Mouse (Mus musculus): ENCODE results near the gene Fndc3b. TPM values are rescaled to one million over a fixed set of nuclear protein-coding genes. Genes with fewer than 3 reads are reported as not detected.
A peak's percentile ranks its signal among the peaks of the same experiment; 100 is the strongest.

Fndc3b gene
- 35.4 and 39.5 TPM in 2 replicates for polyA plus RNA-seq (2015; fragmentation: Nextera tagmentation; extraction: Ambion mirVana)

GRCm38 (mm10) chr3:27710648-27711428 lies at the start of gene Fndc3b:
Gene Fndc3b (minus strand): TSS chr3:27711307.
- H3K4me1 ChIP-seq, result peaks cover 24% of the 10 kb centered on the region
- H3K4me2 ChIP-seq, result peak within 1 kb of the TSS; percentile 62
- under 1% methylated on average over 84 of the region's 90 CpGs for WGBS
- peak within 1 kb of the TSS; percentile 91 for H3K9ac ChIP-seq
- H3K27ac ChIP-seq, result peak within 1 kb of the TSS; percentile 99
- peak; percentile 87 for ATAC-seq (ENCODE audit: insufficient number of reproducible peaks, low FRiP score, low TSS enrichment, low read depth)
- no peaks in the 10 kb centered on the region for H3K27me3 ChIP-seq
- H3K36me3 ChIP-seq, result no peaks in the 10 kb centered on the region
- peak within 1 kb of the TSS; percentile 92 for H3K4me3 ChIP-seq
- no peaks in the 10 kb centered on the region for H3K9me3 ChIP-seq

DNA sequence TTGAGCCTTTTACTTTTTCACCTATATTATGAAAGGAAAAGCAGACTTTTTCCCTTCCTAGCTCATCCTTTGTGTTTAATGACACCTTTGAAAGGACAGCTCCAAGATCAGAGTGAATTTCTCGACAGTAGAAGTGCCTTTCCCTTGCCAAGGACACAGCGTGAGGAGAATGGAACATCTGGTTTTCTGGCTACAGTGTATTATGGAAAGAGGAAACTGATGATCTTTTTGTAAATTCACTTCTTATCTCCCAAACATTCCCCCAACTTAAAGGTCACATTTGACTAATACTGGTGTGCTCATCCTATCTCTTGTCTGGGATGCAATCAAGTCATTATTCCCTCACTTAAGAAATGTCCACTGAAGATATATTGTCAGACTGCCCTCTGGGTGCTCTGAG lies 49.2 kb upstream of the Fndc3b start:
- Histone ChIP-seq H3K27ac (no peak overlapping the region), H3K27me3 (no peaks in the 10 kb centered on the region), H3K9me3 (no peaks in the 10 kb centered on the region), H3K4me1 (peaks cover 15% of the 10 kb centered on the region), H3K9ac (no peak overlapping the region), H3K4me2 (no peak overlapping the region), H3K4me3 (no peak overlapping the region), H3K36me3 (no peaks in the 10 kb centered on the region)
- no peak for ATAC-seq (ENCODE audit: insufficient number of reproducible peaks, low FRiP score, low TSS enrichment, low read depth)
- WGBS, result 58% methylated on average over 2 of the region's 2 CpGs

DNA sequence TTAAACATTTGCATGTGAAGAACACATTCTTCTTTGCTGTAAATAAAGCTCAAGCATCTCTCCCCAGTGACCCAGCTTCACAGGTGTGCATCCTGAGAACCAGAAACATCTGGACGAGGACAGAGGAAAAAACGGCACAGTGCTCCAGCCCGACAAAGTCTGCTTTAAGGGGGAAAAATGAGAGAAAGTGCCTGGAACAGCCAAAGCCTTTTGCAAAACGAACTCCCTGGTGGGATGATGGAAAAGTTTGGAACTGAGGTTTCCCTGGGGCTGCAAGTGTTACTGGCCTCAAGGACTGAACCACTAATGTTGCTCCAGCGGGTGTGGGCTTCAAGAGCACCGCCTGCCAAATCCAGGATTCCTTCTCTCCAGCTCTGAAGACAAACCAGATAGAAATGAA lies 47.9 kb upstream of the Fndc3b start:
- no peak overlapping the region for H3K4me3 ChIP-seq
- no peaks in the 10 kb centered on the region for H3K27me3 ChIP-seq
- H3K4me2 ChIP-seq, result no peak overlapping the region
- H3K36me3 ChIP-seq, result no peaks in the 10 kb centered on the region
- no peaks in the 10 kb centered on the region for H3K9me3 ChIP-seq
- peak overlapping the region; percentile 75 for H3K27ac ChIP-seq
- no peak overlapping the region for H3K9ac ChIP-seq
- ATAC-seq (ENCODE audit: insufficient number of reproducible peaks, low FRiP score, low TSS enrichment, low read depth), result 0 out of 2 replicates have a peak, but pooled peaks have one; percentile 35
- 14% methylated on average over 6 of the region's 6 CpGs for WGBS
- peaks cover 12% of the 10 kb centered on the region for H3K4me1 ChIP-seq

DNA sequence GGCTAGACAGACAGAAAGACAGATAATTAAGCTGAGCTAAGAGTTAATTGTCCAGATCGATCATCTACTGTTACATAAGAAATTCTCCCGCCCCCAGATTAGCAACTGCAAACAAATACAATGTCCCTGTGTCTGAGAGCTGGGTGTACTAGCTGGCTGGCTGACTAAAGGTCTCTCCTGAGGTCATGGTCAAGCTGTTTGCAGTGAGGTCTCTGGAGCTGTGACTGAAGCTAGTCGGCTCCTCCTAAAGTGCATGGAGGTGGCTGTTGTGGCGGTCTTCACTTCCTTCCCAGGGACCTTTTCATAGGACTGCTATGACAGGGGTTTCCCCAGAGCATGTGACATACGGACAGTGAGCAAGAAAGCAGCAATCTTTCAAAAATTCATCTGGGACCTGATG lies 40.5 kb upstream of the Fndc3b start:
- Histone ChIP-seq H3K4me2 (no peak overlapping the region), H3K36me3 (no peaks in the 10 kb centered on the region), H3K9me3 (no peaks in the 10 kb centered on the region), H3K4me1 (no peaks in the 10 kb centered on the region), H3K27ac (no peak overlapping the region), H3K4me3 (no peak overlapping the region), H3K27me3 (no peaks in the 10 kb centered on the region), H3K9ac (no peak overlapping the region)
- 79% methylated on average over 5 of the region's 5 CpGs for WGBS
- ATAC-seq (ENCODE audit: insufficient number of reproducible peaks, low FRiP score, low TSS enrichment, low read depth), result no peak

GRCm38 (mm10) chr3:27751156-27751555 lies 40.0 kb upstream of the Fndc3b start:
- no peaks in the 10 kb centered on the region for H3K9me3 ChIP-seq
- no peak overlapping the region for H3K9ac ChIP-seq
- no peaks in the 10 kb centered on the region for H3K4me1 ChIP-seq
- H3K4me2 ChIP-seq, result no peak overlapping the region
- 77% methylated on average over 5 of the region's 5 CpGs for WGBS
- no peaks in the 10 kb centered on the region for H3K36me3 ChIP-seq
- H3K27me3 ChIP-seq, result no peaks in the 10 kb centered on the region
- ATAC-seq (ENCODE audit: insufficient number of reproducible peaks, low FRiP score, low TSS enrichment, low read depth), result no peak
- H3K27ac ChIP-seq, result no peak overlapping the region
- no peak overlapping the region for H3K4me3 ChIP-seq

DNA sequence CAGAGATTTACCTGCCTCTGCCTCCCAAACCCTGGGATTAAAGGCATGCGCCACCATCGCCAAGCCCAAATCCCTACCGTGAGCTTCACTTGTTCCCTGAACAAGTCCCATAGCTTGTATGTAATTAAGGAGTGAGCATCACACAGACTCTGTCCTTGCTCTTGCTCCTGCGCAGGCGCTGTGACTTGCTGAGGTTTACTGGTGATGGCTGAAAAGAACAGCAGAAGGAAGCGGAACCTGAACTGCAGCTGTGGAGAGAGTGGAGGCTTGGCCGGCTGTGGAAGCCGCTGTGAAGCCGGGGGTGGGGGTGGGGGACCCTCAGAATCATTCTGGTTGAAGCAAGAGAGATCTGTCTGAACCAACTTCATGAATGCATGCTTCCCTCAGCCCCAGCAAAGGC lies 34.5 kb upstream of the Fndc3b start:
- Histone ChIP-seq H3K9me3 (no peaks in the 10 kb centered on the region), H3K9ac (no peak overlapping the region), H3K27ac (no peak overlapping the region), H3K4me3 (no peak overlapping the region), H3K4me2 (no peak overlapping the region), H3K4me1 (no peaks in the 10 kb centered on the region), H3K27me3 (no peaks in the 10 kb centered on the region), H3K36me3 (no peaks in the 10 kb centered on the region)
- ATAC-seq (ENCODE audit: insufficient number of reproducible peaks, low FRiP score, low TSS enrichment, low read depth), result no peak
- WGBS, result 95% methylated on average over 9 of the region's 9 CpGs

- no peak for ATAC-seq (ENCODE audit: insufficient number of reproducible peaks, low FRiP score, low TSS enrichment, low read depth)
- no peak overlapping the region for H3K4me2 ChIP-seq
- H3K9ac ChIP-seq, result no peak overlapping the region
- H3K9me3 ChIP-seq, result no peaks in the 10 kb centered on the region
- 53% methylated on average over 7 of the region's 7 CpGs for WGBS
- H3K4me1 ChIP-seq, result no peaks in the 10 kb centered on the region
- H3K27me3 ChIP-seq, result no peaks in the 10 kb centered on the region
- H3K36me3 ChIP-seq, result no peaks in the 10 kb centered on the region
- no peak overlapping the region for H3K4me3 ChIP-seq
- H3K27ac ChIP-seq, result no peak overlapping the region
Measured at GRCm38 (mm10) chr3:27744754-27745153, 33.6 kb upstream of the Fndc3b start.

DNA sequence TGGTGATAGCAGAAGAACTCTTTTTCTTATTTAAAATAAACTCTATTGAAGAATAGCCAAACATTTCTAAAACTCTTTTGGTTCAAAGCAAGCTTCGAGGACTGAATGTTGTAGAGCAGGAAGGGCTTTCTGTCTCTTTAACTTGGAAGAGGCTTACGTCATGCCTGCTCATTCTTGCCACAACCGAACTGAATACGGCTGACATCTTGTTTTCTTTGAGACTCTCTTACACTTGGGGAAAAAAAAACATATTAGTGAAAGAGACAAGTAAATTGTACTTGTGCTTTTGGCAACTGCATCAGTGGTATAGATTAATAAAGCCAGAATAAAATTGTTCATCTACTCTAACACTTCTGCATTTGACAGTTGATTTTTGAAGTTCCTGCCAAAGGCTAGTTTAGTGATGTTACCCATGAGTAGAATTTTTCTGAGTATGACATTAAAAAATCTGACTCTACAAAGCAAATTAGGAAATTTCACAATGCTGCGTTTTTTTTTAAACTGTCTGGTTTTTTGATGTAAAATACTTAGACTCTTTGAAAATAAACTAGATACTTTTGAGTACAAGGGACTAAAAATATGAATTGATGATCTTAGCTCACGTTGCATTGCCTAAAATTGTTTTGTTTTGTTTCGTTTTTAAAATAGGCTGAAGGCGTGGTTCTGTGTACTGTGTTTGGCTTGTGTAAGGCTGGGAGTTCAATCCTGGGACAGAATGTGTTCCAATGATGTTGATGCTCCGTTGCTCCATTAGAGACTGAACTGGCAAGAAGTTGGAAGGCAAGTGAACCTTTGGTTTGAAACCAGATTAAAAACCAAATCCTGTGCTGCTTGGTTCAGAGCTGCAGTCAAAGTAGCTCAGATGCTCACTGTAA lies 32.4 kb upstream of the Fndc3b start:
- H3K9ac ChIP-seq, result no peak overlapping the region
- no peak overlapping the region for H3K4me3 ChIP-seq
- no peak for ATAC-seq (ENCODE audit: insufficient number of reproducible peaks, low FRiP score, low TSS enrichment, low read depth)
- H3K27me3 ChIP-seq, result no peaks in the 10 kb centered on the region
- H3K27ac ChIP-seq, result no peak overlapping the region
- H3K36me3 ChIP-seq, result no peaks in the 10 kb centered on the region
- H3K4me1 ChIP-seq, result no peaks in the 10 kb centered on the region
- 78% methylated on average over 9 of the region's 9 CpGs for WGBS
- no peaks in the 10 kb centered on the region for H3K9me3 ChIP-seq
- H3K4me2 ChIP-seq, result no peak overlapping the region

- Histone ChIP-seq H3K9ac (no peak overlapping the region), H3K4me3 (no peak overlapping the region), H3K27ac (no peak overlapping the region), H3K36me3 (no peaks in the 10 kb centered on the region), H3K4me2 (no peak overlapping the region), H3K27me3 (no peaks in the 10 kb centered on the region), H3K9me3 (no peaks in the 10 kb centered on the region), H3K4me1 (no peaks in the 10 kb centered on the region)
- 58% methylated on average over 2 of the region's 2 CpGs for WGBS
- no peak for ATAC-seq (ENCODE audit: insufficient number of reproducible peaks, low FRiP score, low TSS enrichment, low read depth)
Measured at GRCm38 (mm10) chr3:27742124-27742523, 31.0 kb upstream of the Fndc3b start.

DNA sequence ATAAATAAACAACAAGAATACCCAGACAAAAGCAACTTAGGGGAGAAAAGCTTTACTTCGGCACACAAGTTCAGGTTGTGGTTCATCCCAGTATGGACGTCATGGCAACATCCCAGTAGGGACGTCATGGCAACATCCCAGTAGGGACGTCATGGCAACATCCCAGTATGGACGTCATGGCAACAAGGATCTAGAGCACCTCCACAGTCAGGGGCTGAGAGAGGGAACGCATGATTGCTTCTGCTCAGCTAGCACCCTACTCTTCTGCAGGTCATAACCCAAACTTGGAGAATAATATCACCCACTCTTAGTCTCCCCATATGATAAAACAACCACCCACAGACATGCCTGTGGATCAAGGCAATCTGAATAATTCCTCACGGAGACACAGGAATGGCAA lies 29.0 kb upstream of the Fndc3b start:
- Histone ChIP-seq H3K27me3 (no peaks in the 10 kb centered on the region), H3K27ac (no peak overlapping the region), H3K4me3 (no peak overlapping the region), H3K36me3 (no peaks in the 10 kb centered on the region), H3K4me1 (no peaks in the 10 kb centered on the region), H3K9me3 (no peaks in the 10 kb centered on the region), H3K9ac (no peak overlapping the region), H3K4me2 (no peak overlapping the region)
- 82% methylated on average over 7 of the region's 7 CpGs for WGBS
- ATAC-seq (ENCODE audit: insufficient number of reproducible peaks, low FRiP score, low TSS enrichment, low read depth), result no peak

DNA sequence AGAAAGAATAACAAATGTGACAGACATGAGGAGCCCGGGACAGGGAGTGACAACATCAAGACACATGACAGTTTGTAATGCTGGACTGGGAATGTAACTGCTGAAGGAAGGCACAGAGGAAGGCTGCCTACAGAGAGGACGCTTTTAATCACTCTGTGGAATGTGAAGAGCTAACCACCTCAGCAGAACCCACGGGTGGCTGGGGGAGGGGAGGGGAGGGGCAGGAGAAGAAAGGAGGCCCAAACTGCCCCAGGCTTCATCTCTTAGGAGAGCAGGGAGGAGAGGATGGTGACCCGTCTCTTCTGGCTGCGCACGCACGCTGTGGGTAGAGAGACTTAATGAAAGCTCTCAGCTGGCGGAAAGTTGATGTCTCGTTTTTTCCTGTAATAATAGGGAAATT lies 25.1 kb upstream of the Fndc3b start:
- WGBS, result 22% methylated on average over 9 of the region's 9 CpGs
- Histone ChIP-seq H3K36me3 (no peaks in the 10 kb centered on the region), H3K27me3 (no peaks in the 10 kb centered on the region), H3K4me2 (peak overlapping the region; percentile 24; the same call in 1 of the 2 replicates), H3K27ac (no peak overlapping the region), H3K9ac (no peak overlapping the region), H3K9me3 (no peaks in the 10 kb centered on the region), H3K4me1 (no peaks in the 10 kb centered on the region), H3K4me3 (no peak overlapping the region)
- ATAC-seq (ENCODE audit: insufficient number of reproducible peaks, low FRiP score, low TSS enrichment, low read depth), result no peak

GRCm38 (mm10) chr3:27735113-27735512 lies 24.0 kb upstream of the Fndc3b start:
- H3K4me3 ChIP-seq, result no peak overlapping the region
- H3K36me3 ChIP-seq, result no peaks in the 10 kb centered on the region
- 76% methylated on average over 5 of the region's 5 CpGs for WGBS
- no peak overlapping the region for H3K27ac ChIP-seq
- H3K27me3 ChIP-seq, result no peaks in the 10 kb centered on the region
- no peak overlapping the region for H3K4me2 ChIP-seq
- H3K4me1 ChIP-seq, result no peaks in the 10 kb centered on the region
- H3K9me3 ChIP-seq, result no peaks in the 10 kb centered on the region
- no peak for ATAC-seq (ENCODE audit: insufficient number of reproducible peaks, low FRiP score, low TSS enrichment, low read depth)
- no peak overlapping the region for H3K9ac ChIP-seq
